Mouse (Mus musculus): Measurements from ENCODE around the gene Crim1.

DNA sequence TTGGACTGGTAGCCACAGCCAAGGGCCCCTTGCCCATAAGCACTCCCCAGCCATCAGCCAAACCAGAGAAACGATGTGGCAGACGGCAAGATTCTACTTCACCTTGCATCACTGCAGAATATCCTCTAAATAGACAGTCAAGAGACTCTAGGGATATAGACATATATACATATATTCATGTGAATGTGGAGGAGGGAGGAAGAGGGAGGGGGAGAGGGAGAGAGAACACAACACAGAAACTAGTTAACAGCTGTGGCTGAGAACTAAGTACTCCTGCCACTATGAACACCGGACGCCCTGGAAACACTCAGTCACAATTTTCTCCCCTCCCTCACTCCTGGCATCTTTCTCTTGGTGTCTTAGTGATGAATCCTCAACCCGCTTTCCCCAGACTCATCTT is 189.5 kb downstream of the Crim1 start:
- TF ChIP-seq POLR2A (IDR thresholded peaks at IDR 0.05; ENCODE audit: insufficient read depth, low read length): no peak
- no peak for TF ChIP-seq CTCF (IDR thresholded peaks at IDR 0.05; ENCODE audit: low read depth, low read length)
